ENCODE assay signal across 21 mouse cellular contexts in the genomic region with DNA sequence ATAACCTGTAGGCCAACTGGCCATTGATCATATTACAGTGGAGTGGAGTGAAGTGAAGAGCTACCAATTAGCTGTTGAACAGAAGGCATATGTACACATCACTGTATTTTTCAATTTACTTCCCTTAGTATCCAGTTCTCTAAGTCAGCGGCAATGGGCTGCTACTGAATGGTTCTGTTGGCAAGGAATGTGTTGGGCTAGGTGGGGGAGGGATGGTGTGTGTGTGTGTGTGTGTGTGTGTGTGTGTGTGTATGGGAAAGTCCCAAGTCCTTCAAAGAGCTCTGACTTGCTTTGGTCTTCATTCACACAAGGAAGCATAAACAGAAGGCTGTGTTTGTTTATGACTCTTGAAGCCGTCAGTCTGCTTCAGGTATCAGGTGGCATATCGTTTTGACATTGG.
DNase-seq lines count a peak whose midpoint lies in the region; ATAC-seq and TF ChIP-seq lines count a peak whose summit lies in the region.
"Had no signal": no experiment of that assay in that cellular context is flagged by ENCODE, and none has a peak within 500 bp of the region (broad histone marks: within the 10 kb centered on the region; RNA-seq: fewer than 3 reads in every experiment).

No protein-coding gene starts in this region.

- no peak for TF ChIP-seq CTCF in heart, adult 2 months (IDR thresholded peaks at IDR 0.05)
- TF ChIP-seq CTCF in lung, postnatal 0 days (IDR thresholded peaks at IDR 0.05): no peak

- no peaks in the 10 kb centered on the region for H3K4me1 ChIP-seq in heart, adult 2 months (ENCODE audit: control insufficient read depth, insufficient read depth, low read length)
- peaks cover 28% of the 10 kb centered on the region for H3K4me1 ChIP-seq in lung, embryonic 15.5 days
- H3K4me1 ChIP-seq in lung, postnatal 0 days (ENCODE audit: insufficient read depth, low read depth, low read length): peaks cover 3% of the 10 kb centered on the region; the same call in 1 of the 2 replicates
- H3K4me1 ChIP-seq: embryonic facial prominence, embryonic 12.5 days; forebrain, embryonic 13.5 days; forebrain, embryonic 15.5 days had no signal

- no peaks in the 10 kb centered on the region for H3K36me3 ChIP-seq in heart, adult 2 months (ENCODE audit: control insufficient read depth, insufficient read depth, low read length)
- no peaks in the 10 kb centered on the region for H3K36me3 ChIP-seq in lung, embryonic 15.5 days
- H3K36me3 ChIP-seq in lung, postnatal 0 days (ENCODE audit: insufficient read depth, low read length): no peaks in the 10 kb centered on the region
- H3K36me3 ChIP-seq: embryonic facial prominence, embryonic 10.5 days; embryonic facial prominence, embryonic 12.5 days; forebrain, embryonic 15.5 days had no signal

- H3K27me3 ChIP-seq in heart, adult 2 months (ENCODE audit: control insufficient read depth, insufficient read depth, low read length): no peaks in the 10 kb centered on the region
- H3K27me3 ChIP-seq in lung, embryonic 15.5 days: no peaks in the 10 kb centered on the region
- no peaks in the 10 kb centered on the region for H3K27me3 ChIP-seq in lung, postnatal 0 days (replicated peaks; ENCODE audit: insufficient read depth, low read length)
- H3K27me3 ChIP-seq: embryonic facial prominence, embryonic 12.5 days; forebrain, embryonic 13.5 days; forebrain, embryonic 15.5 days had no signal

- no peak overlapping the region for H3K9ac ChIP-seq in heart, adult 2 months (ENCODE audit: low read depth, low read length)
- H3K9ac ChIP-seq in lung, embryonic 15.5 days: no peak overlapping the region
- H3K9ac ChIP-seq in lung, postnatal 0 days (replicated peaks; ENCODE audit: low read depth): no peak overlapping the region
- H3K9ac ChIP-seq: embryonic facial prominence, embryonic 12.5 days; forebrain, embryonic 13.5 days; forebrain, embryonic 15.5 days had no signal

- 85% methylated on average over 3 of the region's 3 CpGs for whole genome bisulfite sequencing in heart, adult 2 months
- WGBS in lung, embryonic 15.5 days: 33% methylated on average over 3 of the region's 3 CpGs
- WGBS in lung, postnatal 0 days: 37% methylated on average over 3 of the region's 3 CpGs

- H3K9me3 ChIP-seq in lung, embryonic 15.5 days: no peaks in the 10 kb centered on the region
- no peaks in the 10 kb centered on the region for H3K9me3 ChIP-seq in lung, postnatal 0 days (ENCODE audit: low read length)
- H3K9me3 ChIP-seq: embryonic facial prominence, embryonic 10.5 days; embryonic facial prominence, embryonic 12.5 days; forebrain, embryonic 13.5 days; forebrain, embryonic 15.5 days had no signal

- no peak for TF ChIP-seq POLR2A in heart, adult 2 months (IDR thresholded peaks at IDR 0.05; ENCODE audit: insufficient read depth, low read depth, low read length)

- no peak overlapping the region for H3K4me3 ChIP-seq in heart, adult 2 months
- H3K4me3 ChIP-seq in lung, embryonic 15.5 days: no peak overlapping the region
- H3K4me3 ChIP-seq in lung, postnatal 0 days (ENCODE audit: low read depth, low read length): no peak overlapping the region
- H3K4me3 ChIP-seq: embryonic facial prominence, embryonic 10.5 days; embryonic facial prominence, embryonic 12.5 days; forebrain, embryonic 13.5 days; forebrain, embryonic 15.5 days had no signal

- no peak for TF ChIP-seq EP300 in heart, adult 2 months (IDR thresholded peaks at IDR 0.05; ENCODE audit: insufficient read depth, low read depth, low read length)
- no peak for TF ChIP-seq EP300 in lung, postnatal 0 days (IDR thresholded peaks at IDR 0.05)

- intact Hi-C loops in heart, adult 2 months (cut with DNase I): no loop called here

- H3K27ac ChIP-seq in heart, adult 2 months: no peak overlapping the region
- no peak overlapping the region for H3K27ac ChIP-seq in lung, embryonic 15.5 days
- no peak overlapping the region for H3K27ac ChIP-seq in lung, postnatal 0 days (ENCODE audit: low read length)
- H3K27ac ChIP-seq: embryonic facial prominence, embryonic 10.5 days; embryonic facial prominence, embryonic 12.5 days; forebrain, embryonic 13.5 days; forebrain, embryonic 15.5 days had no signal

- no peaks in the 10 kb centered on the region for H3K79me2 ChIP-seq in heart, adult 2 months (replicated peaks; ENCODE audit: control insufficient read depth, insufficient read depth, low read length)

- peak; percentile 59; the same call in 1 of the 2 replicates for ATAC-seq in lung, embryonic 15.5 days (ENCODE audit: borderline replicate concordance, extremely low read depth, low FRiP score, low TSS enrichment)
- ATAC-seq in lung, postnatal 0 days: peak; percentile 46
- ATAC-seq: CD4-positive, CD25-positive, alpha-beta regulatory T cell, adult 4 months; forebrain, embryonic 13.5 days had no signal

- DNase-seq in heart, adult 11 months: peak; percentile 17
- no peak for DNase-seq in heart, adult 2 months
- DNase-seq in lung, postnatal 10 days: no peak
- no peak for DNase-seq in lung, postnatal 0 days (ENCODE audit: low spot score)
- no peak for DNase-seq in lung, postnatal 14 days
- no peak for DNase-seq in layer of hippocampus, adult 18-20 months (ENCODE audit: low spot score in 2 of 2)
- DNase-seq: adrenal gland, adult 2 months; adrenal gland, postnatal 10 days; adrenal gland, postnatal 25 days; B cell, adult 2 months; cerebellum, adult 11 months; cerebellum, adult 18-20 months; cerebellum, adult 9-10 months; cerebellum, postnatal 10 days; cerebellum, postnatal 25 days had no signal

- no peak overlapping the region for H3K4me2 ChIP-seq in lung, embryonic 15.5 days
- no peak overlapping the region for H3K4me2 ChIP-seq in lung, postnatal 0 days (replicated peaks; ENCODE audit: low read depth, low read length)
- H3K4me2 ChIP-seq: embryonic facial prominence, embryonic 12.5 days; forebrain, embryonic 13.5 days; forebrain, embryonic 15.5 days had no signal
